Comparison of ENCODE assay signal across 13 mouse cellular contexts in genomic region chr10:69464826-69465225, GRCm38 (mm10).
DNase-seq lines count a peak whose midpoint lies in the region; ATAC-seq and TF ChIP-seq lines count a peak whose summit lies in the region.
"Had no signal": no experiment of that assay in that cellular context is flagged by ENCODE, and none has a peak within 500 bp of the region (broad histone marks: within the 10 kb centered on the region; RNA-seq: fewer than 3 reads in every experiment).

No protein-coding gene starts in this region.

- WGBS in hindbrain, embryonic 15.5 days = 28% methylated on average over 4 of the region's 4 CpGs
- WGBS in midbrain, embryonic 15.5 days = 20% methylated on average over 4 of the region's 4 CpGs

- intact Hi-C loops in gastrocnemius, postnatal 14 days (cut with DNase I; ENCODE audit: low total_unique reads) = no loop called here

- TF ChIP-seq POLR2A in brain, embryonic 14.5 days (IDR thresholded peaks at IDR 0.05; ENCODE audit: borderline replicate concordance, extremely low read depth, insufficient read depth, insufficient read length, poor library complexity, severe bottlenecking) = no peak

- H3K9me3 ChIP-seq in hindbrain, embryonic 15.5 days = no peaks in the 10 kb centered on the region
- H3K9me3 ChIP-seq in midbrain, embryonic 15.5 days = no peaks in the 10 kb centered on the region
- H3K9me3 ChIP-seq: heart, embryonic 12.5 days had no signal

- no peak overlapping the region for H3K4me3 ChIP-seq in hindbrain, embryonic 15.5 days
- H3K4me3 ChIP-seq in midbrain, embryonic 15.5 days = no peak overlapping the region
- H3K4me3 ChIP-seq: heart, embryonic 12.5 days; myocyte had no signal

- TF ChIP-seq CTCF in brain, embryonic 14.5 days (IDR thresholded peaks at IDR 0.05; ENCODE audit: borderline replicate concordance, extremely low read depth, insufficient read depth, insufficient read length) = no peak

- ATAC-seq in hindbrain, embryonic 15.5 days (ENCODE audit: low FRiP score, low read depth) = no peak
- ATAC-seq in midbrain, embryonic 15.5 days (replicated peaks) = no peak
- ATAC-seq in megakaryocyte, adult 5-6 weeks (ENCODE audit: poor library complexity, severe bottlenecking) = no peak
- ATAC-seq: intestine, embryonic 16.5 days; lung, postnatal 0 days had no signal

- H3K36me3 ChIP-seq in hindbrain, embryonic 15.5 days = no peaks in the 10 kb centered on the region
- H3K36me3 ChIP-seq in midbrain, embryonic 15.5 days (replicated peaks) = no peaks in the 10 kb centered on the region
- H3K36me3 ChIP-seq: heart, embryonic 12.5 days had no signal

- peak; percentile 47 for DNase-seq in brain, adult 2 months (ENCODE audit: low read depth, low spot score)
- peak; percentile 59 for DNase-seq in brain, embryonic 14.5 days (ENCODE audit: low read depth)
- DNase-seq in ovary, postnatal 14 days (ENCODE audit: low spot score) = no peak
- DNase-seq in gastrocnemius, postnatal 14 days = no peak
- DNase-seq: cerebellum, postnatal 25 days had no signal

- peak overlapping the region; percentile 77 for H3K27ac ChIP-seq in hindbrain, embryonic 15.5 days (replicated peaks)
- peak overlapping the region; percentile 83 for H3K27ac ChIP-seq in midbrain, embryonic 15.5 days
- H3K27ac ChIP-seq: liver, embryonic 14.5 days had no signal

- no peaks in the 10 kb centered on the region for H3K27me3 ChIP-seq in hindbrain, embryonic 15.5 days
- no peaks in the 10 kb centered on the region for H3K27me3 ChIP-seq in midbrain, embryonic 15.5 days (replicated peaks)
- H3K27me3 ChIP-seq: heart, embryonic 12.5 days had no signal

- H3K4me1 ChIP-seq in hindbrain, embryonic 15.5 days (replicated peaks) = peaks cover 48% of the 10 kb centered on the region
- peaks cover 39% of the 10 kb centered on the region for H3K4me1 ChIP-seq in midbrain, embryonic 15.5 days
- H3K4me1 ChIP-seq: heart, embryonic 12.5 days had no signal

- no peak overlapping the region for H3K4me2 ChIP-seq in hindbrain, embryonic 15.5 days
- H3K4me2 ChIP-seq in midbrain, embryonic 15.5 days = no peak overlapping the region
- H3K4me2 ChIP-seq: heart, embryonic 12.5 days had no signal

- H3K9ac ChIP-seq in hindbrain, embryonic 15.5 days = no peak overlapping the region
- no peak overlapping the region for H3K9ac ChIP-seq in midbrain, embryonic 15.5 days
- H3K9ac ChIP-seq: heart, embryonic 12.5 days; liver, embryonic 14.5 days had no signal

Comparison
In these comparisons a context has a peak if more than half of its experiments do, and no peak if none do; other contexts are left out.
1. DNase-seq: peak in brain, adult 2 months (single experiment) and brain, embryonic 14.5 days (single experiment); none in ovary, postnatal 14 days (single experiment) and gastrocnemius, postnatal 14 days (single experiment).